Mouse (Mus musculus) cerebellum, postnatal 36 days (tissue): ENCODE results near the gene Ggt5.

Experiments
- DNase-seq, 2 experiments: peaks; one replicate each; pipeline ENCODE4 v3.0.0; 2021 to 2022; ENCODE audit warnings: mixed read lengths in 2 of 2

Ggt5 gene

GRCm38 (mm10) chr10:75632633-75633032 lies 43.5 kb downstream of the Ggt5 start:
- DNase-seq = no peak

GRCm38 (mm10) chr10:75633048-75633447 lies 43.9 kb downstream of the Ggt5 start:
- no peak for DNase-seq

- DNase-seq = no peak
Measured at GRCm38 (mm10) chr10:75633576-75634139, 44.5 kb downstream of the Ggt5 start.

GRCm38 (mm10) chr10:75634610-75635009 lies 45.5 kb downstream of the Ggt5 start:
- DNase-seq = peak in 1 of 2 experiments; percentile 3

GRCm38 (mm10) chr10:75635019-75635692 lies 46.0 kb downstream of the Ggt5 start:
- peak; percentile 7 to 10 for DNase-seq

- DNase-seq = peak; percentile 93 to 98
Measured at GRCm38 (mm10) chr10:75635693-75636055, 46.5 kb downstream of the Ggt5 start.

GRCm38 (mm10) chr10:75636084-75636786 lies 47.1 kb downstream of the Ggt5 start:
- no peak for DNase-seq

- DNase-seq = peak in 1 of 2 experiments; percentile 7
Measured at GRCm38 (mm10) chr10:75637711-75638110, 48.6 kb downstream of the Ggt5 start.

GRCm38 (mm10) chr10:75641721-75642222 lies 52.6 kb downstream of the Ggt5 start:
- DNase-seq = peak; percentile 3 to 7

GRCm38 (mm10) chr10:75642436-75642835 lies 53.3 kb downstream of the Ggt5 start:
- DNase-seq = peak in 1 of 2 experiments; percentile 10

- peak in 1 of 2 experiments; percentile 10 for DNase-seq
Measured at GRCm38 (mm10) chr10:75642891-75643290, 53.8 kb downstream of the Ggt5 start.

GRCm38 (mm10) chr10:75643741-75644343 lies 54.7 kb downstream of the Ggt5 start, which contains the start of gene Susd2:
Susd2 (minus strand) TSS chr10:75644008.
- DNase-seq = peak; percentile 87 to 88

- DNase-seq = peak in 1 of 2 experiments; percentile 2
Measured at GRCm38 (mm10) chr10:75645616-75646015, 56.5 kb downstream of the Ggt5 start.

- peak in 1 of 2 experiments; percentile 56 for DNase-seq
Measured at GRCm38 (mm10) chr10:75646406-75646805, 57.3 kb downstream of the Ggt5 start.

- DNase-seq = peak in 1 of 2 experiments; percentile 57
Measured at GRCm38 (mm10) chr10:75647362-75647761, 58.2 kb downstream of the Ggt5 start.

GRCm38 (mm10) chr10:75648091-75648490 lies 59.0 kb downstream of the Ggt5 start:
- peak in 1 of 2 experiments; percentile 6 for DNase-seq

GRCm38 (mm10) chr10:75649001-75649400 lies 59.9 kb downstream of the Ggt5 start:
- DNase-seq = peak in 1 of 2 experiments; percentile 4

GRCm38 (mm10) chr10:75649406-75649995 lies 60.4 kb downstream of the Ggt5 start:
- no peak for DNase-seq

- no peak for DNase-seq
Measured at GRCm38 (mm10) chr10:75650306-75650902, 61.3 kb downstream of the Ggt5 start.

GRCm38 (mm10) chr10:75651381-75652068 lies 62.4 kb downstream of the Ggt5 start:
- no peak for DNase-seq

GRCm38 (mm10) chr10:75654053-75654452 lies 64.9 kb downstream of the Ggt5 start:
- no peak for DNase-seq

GRCm38 (mm10) chr10:75657165-75657564 lies 68.0 kb downstream of the Ggt5 start:
- DNase-seq = no peak
